Mouse (Mus musculus): ENCODE measurements around the gene Efcab5.
"Not testable (repeated sequence)": the region's sequence is repeated elsewhere in the genome, so short reads cannot be mapped to it uniquely, and the experiment has no call there.

Efcab5 gene

DNA sequence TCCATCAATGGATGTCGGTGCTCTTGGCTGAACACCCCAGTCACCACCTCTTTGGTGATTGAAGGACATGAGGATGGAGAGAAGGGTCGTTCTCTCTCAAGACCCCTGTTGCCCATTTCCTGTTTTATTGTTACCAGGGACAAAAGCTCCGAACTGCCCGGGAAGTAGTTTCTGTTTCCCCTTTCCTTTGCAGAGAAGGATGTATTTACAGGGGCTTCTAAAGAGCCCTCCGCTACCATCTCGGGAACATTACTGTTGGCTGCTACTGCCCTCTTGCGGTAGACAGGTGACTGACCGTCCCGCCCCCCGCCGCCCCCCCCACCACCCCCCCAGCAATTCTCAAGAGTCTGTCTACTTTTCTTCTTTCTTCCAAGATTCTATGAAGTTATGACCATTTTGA lies 95.6 kb downstream of the Efcab5 start:
- DNase-seq = peak; percentile 75

DNA sequence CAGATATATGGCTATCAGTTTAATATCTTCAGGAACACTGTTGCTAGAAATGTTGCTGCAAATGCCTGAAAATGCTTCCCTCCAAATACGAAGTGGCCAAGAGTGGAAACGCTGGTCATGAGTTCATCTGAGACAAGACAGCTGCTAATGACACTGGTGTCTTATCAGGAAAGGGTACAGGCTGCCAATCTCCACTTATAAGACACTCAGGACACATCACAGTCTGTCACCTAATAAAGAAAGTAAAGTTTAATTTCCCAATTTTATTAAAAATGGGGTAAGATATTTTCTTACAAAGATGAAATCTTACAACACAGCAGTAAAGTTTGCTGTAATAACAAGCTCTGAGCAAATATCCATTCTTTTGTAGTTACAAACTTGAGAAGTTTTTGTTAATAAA lies 99.6 kb downstream of the Efcab5 start:
- DNase-seq = no peak

DNA sequence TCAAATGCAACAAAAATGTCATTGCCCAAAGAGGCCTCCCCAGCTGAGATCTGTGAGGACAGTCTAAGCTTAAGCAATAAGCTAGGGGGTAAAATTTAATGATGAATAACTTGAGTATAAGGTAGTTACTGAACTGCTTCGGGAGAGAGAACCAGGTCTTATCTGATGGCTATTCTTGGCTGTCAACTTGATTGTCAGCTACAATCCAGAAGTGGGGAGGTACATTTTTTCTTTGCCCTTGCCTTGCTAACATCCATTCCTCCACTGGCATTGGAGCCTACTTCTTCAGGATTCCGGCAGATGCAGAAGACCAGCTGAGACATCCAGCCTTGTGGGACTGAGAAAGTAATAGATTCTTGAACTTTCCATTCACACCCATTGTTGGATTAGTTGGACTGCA lies 101.8 kb downstream of the Efcab5 start:
- no peak for DNase-seq

DNA sequence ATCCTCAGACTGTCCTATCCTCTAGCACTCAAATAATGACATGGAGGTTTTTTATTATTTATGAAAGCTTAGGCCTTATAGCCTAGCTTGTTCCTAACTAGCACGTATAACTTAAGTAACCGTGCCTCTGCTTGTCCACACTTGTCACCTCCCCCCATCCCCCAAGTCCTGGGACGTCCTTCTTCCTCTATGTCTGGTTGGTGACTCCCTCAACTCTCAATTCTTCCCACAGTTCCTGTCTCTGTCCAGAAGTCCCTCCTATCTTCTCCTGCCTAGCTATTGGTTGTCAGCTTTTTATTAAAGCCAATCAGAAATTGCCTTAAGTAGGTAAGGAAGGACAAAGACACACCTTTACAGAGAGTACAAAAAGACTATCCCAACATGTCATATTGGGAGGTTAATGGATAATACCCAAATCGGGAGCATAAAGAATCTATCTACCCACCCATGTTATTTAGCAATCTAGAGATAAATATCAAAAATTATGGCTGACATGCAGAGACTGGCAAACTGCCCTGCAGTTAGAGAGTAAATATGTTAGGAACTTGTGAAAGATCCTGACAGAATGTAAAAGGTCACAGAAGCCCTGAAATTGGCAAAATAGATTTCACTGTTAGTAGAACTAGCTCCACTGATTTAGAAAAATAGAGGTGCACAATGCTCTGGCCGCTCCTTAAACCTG lies 104.6 kb downstream of the Efcab5 start:
- DNase-seq = no peak

DNA sequence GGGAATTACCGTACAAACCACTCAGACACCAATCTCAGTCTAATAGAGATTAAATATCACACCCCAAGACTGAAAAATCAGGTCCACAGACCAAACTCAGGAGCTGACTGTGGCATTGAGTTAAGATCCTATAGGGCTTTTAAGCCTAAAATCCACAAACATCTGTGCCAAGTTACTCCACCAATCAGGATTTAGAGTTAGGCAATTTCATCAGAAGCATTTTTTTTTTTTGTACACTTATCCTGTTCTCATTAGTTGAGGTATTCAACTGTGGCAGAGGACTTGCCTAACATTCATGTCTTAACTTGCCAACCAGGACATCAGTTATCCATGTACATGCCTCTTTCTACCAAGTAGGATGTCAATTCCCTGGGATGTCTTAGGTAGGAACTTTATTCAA lies 109.4 kb downstream of the Efcab5 start:
- DNase-seq = no peak

DNA sequence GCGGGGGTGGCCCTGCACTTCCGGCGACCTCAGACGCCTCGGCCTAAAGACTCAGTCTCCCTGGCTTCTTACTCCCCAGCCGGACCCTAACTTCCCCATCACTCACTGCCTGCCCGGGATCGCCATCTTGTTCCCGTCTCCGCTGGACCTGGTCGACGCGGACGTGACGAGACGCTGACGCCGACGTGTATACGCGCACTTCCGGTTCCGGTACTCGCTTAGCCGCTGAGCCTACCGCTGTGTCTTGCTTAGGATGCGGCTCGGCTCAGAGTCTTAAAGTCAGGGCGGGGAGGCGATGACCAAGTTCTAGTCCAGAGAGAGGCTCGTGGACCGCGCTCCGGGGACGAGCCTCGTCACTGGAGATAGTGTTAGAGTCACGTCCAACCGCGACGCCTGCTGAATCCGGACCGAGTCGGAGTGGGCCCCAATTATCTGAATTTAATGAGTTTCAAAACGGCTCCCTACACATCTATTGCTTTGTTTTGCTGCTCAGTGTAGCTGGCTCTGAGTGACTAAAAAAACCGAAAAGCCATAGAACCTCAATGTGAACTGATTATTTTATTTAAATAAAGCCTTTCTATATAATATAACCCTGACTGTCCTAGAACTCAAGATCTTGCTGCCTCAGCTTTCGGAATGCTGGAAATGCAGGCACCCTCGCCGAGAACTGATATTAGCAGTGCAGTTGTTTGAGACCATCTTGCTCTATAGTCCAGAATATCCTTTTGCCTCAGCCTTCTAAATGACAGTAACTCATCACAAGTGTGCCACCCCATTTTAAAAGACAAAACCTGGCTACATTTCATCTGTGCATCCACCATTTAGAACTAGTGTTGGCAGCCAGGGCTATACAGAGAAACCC lies 110.3 kb downstream of the Efcab5 start, which contains the start of gene Nsrp1:
Gene Nsrp1 (minus strand): TSS at position 163 of the 862 bp plus-strand sequence.
- DNase-seq = peak; percentile 97

DNA sequence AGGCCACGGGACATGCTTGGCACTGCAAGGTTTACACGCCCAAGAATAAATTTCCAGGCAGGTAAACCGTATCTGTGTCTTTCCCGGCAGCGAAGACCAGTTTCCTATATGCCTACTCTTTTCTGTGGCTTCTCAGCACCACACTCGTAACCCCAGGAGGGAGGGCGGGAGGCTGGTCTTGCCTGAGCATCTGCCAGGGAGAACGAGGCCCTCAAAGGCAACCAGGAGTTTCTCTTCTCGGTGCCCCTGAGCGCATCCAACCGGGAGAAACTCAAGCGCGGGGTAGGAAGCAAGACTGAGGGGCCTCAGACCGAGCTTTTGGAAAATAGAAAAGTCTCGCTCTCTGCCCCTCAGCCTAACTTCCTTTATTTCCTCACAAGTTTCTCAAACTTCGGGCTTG lies 111.0 kb downstream of the Efcab5 start:
- DNase-seq = peak; percentile 47

DNA sequence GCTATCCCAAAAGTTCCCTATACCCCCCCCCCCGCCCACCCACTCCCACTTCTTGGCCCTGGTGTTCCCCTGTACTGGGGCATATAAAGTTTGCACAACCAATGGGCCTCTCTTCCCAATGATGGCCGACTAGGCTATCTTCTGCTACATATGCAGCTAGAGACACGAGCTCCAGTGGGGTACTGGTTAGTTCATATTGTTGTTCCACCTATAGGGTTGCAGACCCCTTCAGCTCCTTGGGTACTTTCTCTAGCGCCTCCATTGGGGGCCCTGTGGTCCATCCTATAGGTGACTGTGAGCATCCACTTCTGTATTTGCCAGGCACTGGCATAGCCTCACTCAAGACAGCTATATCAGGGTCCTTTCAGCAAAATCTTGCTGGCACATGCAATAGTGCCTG lies 111.4 kb downstream of the Efcab5 start:
- DNase-seq = not testable (repeated sequence)

DNA sequence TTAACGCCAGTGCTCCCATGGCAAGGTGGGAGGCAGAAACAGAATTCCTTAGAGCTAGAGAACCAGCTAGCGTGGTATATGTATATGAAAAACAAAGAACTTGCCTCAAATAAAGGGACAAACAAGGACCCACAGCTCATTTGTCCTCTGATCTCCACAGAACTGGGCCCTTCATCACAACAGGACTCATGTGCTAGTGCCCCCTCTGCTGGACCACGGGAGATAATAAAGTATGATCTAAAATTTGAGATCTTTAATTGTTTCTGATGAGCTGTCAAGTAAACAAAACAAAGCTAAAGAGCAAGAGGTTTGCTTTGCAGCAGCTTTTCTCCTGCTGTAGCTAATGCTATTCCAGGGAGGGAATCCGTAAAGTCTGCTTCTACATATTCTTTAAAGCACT lies 118.0 kb downstream of the Efcab5 start:
- peak; percentile 63 for DNase-seq

DNA sequence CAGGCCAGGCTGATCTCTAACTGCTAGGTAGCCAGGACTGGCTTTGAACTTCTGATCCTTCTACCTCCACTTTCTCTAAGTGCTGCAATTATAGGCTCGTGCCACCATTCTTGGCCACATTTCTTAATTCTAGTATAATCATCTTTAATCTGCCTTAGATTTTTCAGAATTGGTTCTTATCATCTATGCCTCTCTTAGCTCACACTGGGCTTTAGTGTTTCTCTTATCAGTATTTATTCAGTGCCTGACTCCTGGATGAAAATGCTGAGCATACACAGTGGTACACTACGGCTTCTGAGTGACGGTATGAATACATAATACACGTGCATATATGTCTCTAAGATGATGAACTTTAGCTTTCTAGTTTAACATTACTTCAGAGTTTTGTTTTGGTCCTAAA lies 119.9 kb downstream of the Efcab5 start:
- DNase-seq = no peak

DNA sequence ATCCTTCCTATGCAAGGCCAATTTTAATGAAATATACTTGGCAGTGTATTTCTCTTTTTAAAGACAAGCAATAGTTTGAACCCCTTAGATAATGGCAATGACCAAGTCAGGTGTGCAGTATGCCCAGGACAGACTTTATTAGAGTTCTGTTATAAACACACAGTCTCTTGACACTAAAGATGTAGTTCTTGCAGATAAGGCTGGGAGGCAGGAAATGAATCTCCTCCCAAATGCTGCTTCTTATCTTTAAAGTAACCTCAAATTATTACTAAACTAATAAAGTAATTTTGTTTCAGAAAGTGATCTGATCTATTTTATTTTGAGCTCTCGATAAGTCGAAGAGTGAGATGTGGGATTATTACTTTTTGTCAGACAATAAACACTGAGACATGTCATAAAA lies 125.4 kb downstream of the Efcab5 start:
- DNase-seq = no peak

DNA sequence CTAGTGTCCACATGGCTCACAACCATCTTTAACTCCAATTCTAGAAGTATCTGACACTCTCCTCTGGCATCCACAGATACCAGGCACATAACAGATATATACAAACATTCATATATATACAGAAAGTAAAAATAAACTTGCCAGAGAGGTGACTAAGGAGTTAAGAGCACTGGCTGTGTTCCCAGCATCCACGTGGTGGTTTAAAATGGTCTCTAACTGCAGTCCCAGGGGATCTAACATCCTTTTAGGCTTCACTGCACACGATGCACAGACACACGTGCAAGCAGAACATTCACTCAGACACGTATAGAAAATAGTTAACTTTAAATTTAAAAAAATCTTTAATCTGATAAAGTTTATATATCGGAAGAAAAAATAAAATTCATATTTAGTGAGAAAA lies 126.8 kb downstream of the Efcab5 start:
- peak; percentile 28 for DNase-seq

DNA sequence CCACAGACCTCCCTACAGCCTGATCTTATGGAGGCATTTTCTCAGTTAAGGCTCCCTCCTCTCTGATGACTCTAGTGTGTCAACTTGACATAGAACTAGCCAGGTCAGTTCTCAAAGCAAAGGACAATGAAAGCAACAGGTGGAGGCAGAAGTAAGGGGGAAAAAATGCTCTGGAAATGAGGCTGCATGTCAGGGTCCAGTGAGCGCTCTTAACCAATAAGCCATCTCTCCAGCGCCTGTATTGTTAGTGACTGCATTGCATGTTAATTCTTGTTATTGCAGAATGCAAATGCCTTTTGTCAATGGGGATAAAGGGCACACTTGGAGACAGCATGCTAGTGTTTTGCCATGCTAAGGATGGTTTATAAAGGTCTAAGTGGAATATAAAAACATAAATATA lies 146.0 kb downstream of the Efcab5 start:
- DNase-seq = no peak

DNA sequence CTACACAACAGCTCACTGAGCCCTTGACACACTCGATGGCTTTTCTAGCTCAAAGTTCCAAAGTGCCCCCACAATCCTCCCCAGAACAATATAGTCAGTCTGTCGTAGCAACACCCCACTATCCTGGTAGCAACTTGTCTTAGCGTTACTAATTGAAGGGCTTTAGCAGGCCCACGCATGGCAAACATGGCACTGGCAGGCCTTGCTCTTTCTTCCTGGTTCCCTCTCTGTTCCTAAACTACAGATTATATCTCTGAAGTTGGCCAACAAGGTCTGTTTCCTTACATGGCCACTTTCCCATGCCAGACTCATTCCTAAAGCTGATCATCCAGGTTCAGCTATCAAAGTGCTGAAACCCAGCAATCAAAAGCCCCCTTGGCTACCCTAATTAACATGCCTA lies 146.9 kb downstream of the Efcab5 start:
- DNase-seq = no peak
